Mouse (Mus musculus) right cerebral cortex, postnatal 25 days (tissue): ENCODE results near the gene Tyw3.

ENCODE experiments used
- DNase-seq: peaks from one replicate; pipeline ENCODE4 v3.0.0; 2022

Tyw3 gene

DNA sequence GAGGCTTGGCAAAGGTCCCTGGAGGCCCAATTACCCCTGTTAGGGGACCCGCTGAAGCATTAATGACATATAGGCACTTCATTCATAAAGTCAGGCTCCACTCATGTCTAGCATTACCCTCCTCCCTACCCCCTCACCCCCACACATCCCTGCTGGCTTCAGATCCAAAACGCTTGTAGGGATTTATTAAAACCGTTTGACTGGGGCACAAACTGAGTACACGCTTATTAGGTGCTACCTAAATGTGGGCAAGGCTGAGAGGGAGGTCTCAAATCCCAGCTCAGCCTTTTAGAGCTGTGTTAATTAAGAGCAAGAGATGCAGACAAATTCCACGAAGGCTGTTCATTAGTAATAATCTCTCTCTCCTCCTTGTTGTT is 45.9 kb downstream of the Tyw3 start:
- DNase-seq: no peak

DNA sequence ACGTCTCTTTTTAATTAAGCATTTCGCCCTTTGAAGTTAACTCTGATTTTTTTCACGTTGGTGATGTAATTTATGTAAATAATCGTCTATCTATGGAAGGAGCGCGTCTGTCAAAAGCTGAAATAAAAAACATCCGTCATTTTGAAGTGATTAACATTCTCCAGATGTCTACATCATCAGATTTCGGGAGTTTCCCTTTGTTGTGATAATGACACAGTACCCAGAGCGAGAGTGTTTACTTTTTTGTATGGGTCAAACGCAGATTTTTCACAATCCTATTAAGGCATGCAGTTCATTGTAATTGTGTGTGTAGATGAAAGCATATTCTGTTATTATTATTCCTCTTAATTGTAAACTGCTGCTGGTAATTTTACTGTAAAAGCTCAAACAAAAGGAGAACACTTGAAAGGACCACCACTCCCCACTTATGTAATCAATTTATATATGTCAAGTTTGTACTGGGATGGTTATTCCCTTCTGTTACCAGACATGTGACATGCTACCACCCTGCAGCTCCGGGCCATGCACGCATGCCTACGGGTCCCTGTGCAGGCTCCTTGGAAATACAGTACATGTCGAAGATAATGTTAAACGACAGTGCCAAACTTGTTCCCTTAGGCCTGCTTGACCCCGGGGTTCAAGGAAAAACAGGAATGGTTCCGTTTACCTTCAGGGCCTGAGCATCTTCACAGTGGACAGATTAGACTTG is 46.4 kb downstream of the Tyw3 start:
- no peak for DNase-seq

DNA sequence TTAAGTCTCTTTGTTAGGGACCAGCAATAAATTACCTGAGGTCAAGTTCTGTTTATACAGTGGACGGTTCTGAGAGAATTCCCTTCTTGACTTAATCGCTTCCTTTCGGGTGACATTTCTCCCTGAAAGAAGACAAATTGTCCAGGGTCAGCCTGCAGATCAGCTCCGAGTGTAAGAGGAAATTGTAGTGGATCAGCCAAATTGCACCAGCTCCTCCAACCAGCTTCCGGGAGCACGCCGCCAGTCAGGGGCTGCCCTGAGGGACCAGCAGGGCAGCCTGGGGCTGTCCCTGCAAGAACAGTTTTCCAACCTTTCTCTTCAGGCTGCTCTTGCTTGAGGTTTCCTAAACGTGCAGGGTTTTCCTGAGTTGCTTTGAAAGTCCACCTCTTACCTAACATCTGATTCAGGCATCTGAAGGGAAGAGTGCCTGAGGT is 48.0 kb downstream of the Tyw3 start:
- DNase-seq: no peak

DNA sequence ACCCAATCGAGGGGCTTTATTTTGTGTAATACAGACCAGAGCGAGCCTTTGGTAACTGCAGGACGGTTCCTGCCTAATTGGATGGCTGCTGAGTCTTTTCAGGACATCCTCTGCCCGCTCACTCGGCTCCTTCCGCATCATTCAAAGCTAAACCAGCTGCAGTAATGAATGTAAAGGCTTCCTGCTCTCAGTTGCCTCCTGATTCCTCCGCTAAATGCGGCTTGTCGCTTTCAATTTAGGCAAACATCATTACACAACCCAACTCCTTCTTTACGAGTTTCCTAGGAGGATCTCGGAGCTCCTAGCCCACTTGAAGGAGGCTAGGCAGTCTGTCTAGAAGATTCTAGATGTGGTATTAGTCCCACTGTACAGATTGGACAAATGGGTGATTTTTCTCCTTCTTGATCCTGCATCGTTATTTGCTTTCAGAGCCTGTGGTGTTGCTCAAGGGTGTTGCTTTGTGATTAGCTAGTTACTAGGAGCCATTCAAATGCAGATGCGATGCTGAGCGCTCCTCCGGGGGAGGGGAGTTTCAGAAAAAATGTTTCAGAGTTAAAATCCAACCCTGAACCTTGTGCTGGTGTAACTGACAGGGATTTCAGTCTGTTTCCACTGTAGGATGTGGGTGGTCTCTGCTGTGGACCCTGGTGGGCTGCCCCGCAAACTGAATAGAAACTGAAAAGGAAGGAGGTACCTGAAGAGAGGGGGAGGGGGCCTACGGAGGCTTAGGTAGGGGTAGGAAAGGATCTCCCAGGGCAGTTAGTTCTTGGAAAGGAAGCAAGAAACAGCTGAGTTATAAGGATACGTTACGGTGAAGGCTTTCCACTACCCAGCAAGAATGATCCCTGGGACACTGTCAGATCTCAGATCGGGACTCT is 49.1 kb downstream of the Tyw3 start:
- no peak for DNase-seq

DNA sequence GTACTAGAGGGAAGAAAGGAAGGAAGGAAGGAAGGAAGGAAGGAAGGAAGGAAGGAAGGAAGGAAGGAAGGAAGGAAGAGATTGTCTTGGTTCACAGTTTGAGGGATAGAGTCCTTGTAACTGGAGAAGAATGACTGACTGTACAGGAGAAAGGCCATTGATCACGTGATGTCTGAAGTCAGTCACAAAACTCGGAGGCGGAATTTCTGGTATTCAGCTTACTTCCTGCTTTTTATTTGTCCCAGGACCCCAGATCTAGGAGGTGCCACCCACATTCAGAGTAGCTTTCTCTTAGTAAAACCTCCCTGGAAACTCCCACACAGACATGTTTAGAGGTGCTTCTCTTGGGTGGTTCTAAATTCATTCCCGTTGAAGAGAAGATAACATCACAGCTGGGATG is 50.7 kb downstream of the Tyw3 start:
- no peak for DNase-seq

DNA sequence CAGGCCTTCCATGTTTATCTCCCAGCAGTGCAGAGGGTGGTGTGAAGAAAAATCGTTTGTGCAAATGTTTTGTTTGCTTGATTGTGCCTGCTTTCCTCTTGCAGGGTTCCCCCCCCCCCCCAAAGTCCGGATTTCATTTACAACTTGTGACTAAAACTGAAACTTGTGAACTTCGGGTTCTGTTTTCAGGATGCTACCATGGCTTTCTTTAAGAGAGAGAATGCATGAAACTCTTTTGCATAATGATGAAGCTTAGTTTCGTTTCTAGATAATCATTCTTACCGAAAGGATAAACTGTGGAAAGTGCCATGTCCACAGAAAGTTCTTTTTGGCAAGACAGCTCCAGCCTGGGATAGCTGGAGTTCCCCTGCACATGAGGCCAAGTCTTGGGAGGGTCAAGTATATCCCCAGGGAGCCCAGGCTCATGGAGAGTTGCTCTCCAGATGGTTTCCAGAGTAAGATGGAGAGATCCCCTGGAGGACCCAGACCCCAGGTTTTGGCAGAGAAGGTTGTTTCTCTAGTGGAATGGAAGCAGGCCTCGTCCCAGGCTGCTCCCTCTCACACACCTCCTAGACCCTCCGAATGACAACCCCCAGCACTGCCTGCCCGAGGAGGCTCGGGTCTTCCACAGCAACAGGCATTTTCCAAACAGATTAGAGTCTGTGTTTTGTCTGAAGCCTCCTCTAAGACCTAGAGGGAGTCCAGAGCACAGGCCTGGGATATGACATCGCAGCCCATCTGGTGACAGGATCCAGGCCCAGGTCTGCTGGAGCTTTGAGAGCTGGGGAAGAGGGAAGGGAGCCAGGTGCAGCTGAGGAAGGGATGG is 56.6 kb downstream of the Tyw3 start:
- no peak for DNase-seq

DNA sequence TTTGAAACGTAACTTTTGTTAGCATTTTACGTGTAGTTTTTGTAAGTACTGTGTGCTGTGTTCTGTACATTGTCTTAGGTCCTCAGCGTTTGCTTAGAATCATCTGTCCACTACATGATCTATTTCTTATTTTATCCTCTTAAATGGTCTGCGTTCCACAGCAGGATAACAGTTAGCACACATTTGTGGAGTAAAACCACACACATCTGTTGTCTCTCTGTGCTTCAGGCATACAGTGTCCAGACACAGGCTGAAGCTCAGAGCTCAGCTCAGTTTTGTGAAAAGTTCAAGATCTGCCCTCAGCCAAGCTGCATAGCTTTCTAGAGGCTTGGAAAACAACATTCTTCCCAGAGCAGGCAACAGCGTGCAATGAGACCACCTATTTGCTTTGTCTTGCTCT is 60.8 kb downstream of the Tyw3 start:
- no peak for DNase-seq

DNA sequence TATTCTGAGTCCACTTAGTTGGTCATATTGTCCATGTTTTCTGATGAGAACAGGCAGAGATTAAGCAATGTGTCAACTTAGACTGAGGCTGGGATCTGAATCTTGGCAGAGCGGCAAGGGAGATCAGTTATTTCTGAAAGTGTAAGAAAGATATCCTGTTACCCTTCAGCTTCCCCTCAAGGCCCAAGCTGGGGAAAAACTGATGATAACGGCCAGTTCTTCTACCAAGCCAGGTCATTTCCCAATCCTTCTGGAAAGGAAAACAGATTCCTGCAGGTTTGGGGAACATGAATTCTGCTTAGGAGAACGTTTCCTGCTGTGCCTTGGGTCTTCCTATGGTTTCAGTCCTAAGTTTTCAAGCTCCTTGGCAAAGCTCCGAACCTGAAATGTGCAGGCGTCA is 63.7 kb downstream of the Tyw3 start:
- DNase-seq: no peak

DNA sequence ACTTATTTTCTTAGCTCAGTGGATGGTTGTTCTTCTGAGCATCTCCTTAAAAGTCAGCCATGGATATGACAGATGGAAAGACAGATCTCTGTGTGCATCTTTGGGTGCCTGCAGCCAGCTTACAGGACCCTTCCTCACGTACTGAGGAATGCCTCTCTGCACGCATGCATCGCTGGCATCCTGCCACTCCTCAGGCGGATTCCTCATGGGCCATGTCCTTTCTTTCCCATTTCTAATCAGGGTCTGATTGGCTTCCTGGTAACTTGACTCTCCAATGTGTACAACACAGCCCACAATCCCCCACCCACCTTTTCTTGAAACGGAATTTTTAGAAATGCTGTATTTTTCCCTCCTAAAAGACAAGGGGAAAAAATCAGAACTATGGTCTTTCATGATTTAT is 67.9 kb downstream of the Tyw3 start:
- DNase-seq: no peak

DNA sequence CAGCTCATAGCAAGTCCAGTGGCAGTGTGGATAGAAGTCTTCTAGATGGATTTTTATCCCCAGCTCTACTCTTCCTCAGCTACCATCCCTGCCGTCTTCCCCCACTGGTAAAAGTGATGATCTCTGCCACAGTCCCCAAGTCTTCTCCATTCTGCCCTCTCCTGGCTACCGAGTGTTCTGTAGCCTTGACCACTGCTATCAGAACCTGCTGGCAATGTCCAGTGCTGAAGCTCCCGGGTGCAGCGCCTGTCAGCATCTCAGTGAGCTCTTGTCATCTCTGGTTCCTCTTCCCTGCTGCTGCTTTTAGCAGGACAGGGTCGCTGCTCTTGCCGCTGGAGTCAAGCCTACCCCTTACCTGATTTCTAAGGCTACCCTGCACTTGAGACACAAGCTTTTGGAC is 70.3 kb downstream of the Tyw3 start:
- DNase-seq: no peak
